Mouse (Mus musculus) midbrain, embryonic 14.5 days (tissue): ENCODE results near the gene Borcs6. TPM values are rescaled to one million over a fixed set of nuclear protein-coding genes. Genes with fewer than 3 reads are reported as not detected.

Experiments
- ATAC-seq: fragments of 200-750 bp; cut with Nextera tagmentation; 2 replicates; pipeline ENCODE4 v1.8.0; 2017; ENCODE audit warnings: moderate number of reproducible peaks, moderate library complexity; ENCODE audit not compliant: low FRiP score, low TSS enrichment
- DNase-seq: peaks from one replicate; pipeline ENCODE4 v3.0.0-alpha.2; 2015
- H3K27ac ChIP-seq: fragments of 300-500 bp; sonication (generic); replicated peaks from 2 replicates; pipeline ENCODE4 v1.5.1; 2014; ENCODE audit warnings: mild to moderate bottlenecking, low read depth, low read length, moderate library complexity
- H3K27me3 ChIP-seq: fragments of 300-500 bp; sonication (generic); 2 replicates; pipeline ENCODE4 v1.6.1; 2014; ENCODE audit warnings: low read length, control low read depth, mixed read lengths; ENCODE audit not compliant: control insufficient read depth, insufficient read depth
- H3K36me3 ChIP-seq: fragments of 300-500 bp; sonication (generic); 2 replicates; pipeline ENCODE4 v1.6.1; 2014; ENCODE audit warnings: low read length, control low read depth; ENCODE audit not compliant: control insufficient read depth, insufficient read depth
- H3K4me1 ChIP-seq: fragments of 300-500 bp; sonication (generic); 2 replicates; pipeline ENCODE4 v1.6.1; 2014; ENCODE audit warnings: mild to moderate bottlenecking, antibody characterized with exemption, low read length, control low read depth; ENCODE audit not compliant: control insufficient read depth, insufficient read depth
- H3K4me2 ChIP-seq: fragments of 300-500 bp; sonication (generic); 2 replicates; pipeline ENCODE4 v1.6.1; 2014; ENCODE audit warnings: mild to moderate bottlenecking, low read length, moderate library complexity
- H3K4me3 ChIP-seq: fragments of 300-500 bp; sonication (generic); replicated peaks from 2 replicates; pipeline ENCODE4 v1.5.1; 2014; ENCODE audit warnings: low read depth, low read length
- H3K9ac ChIP-seq: fragments of 300-500 bp; sonication (generic); replicated peaks from 2 replicates; pipeline ENCODE4 v1.6.1; 2014; ENCODE audit warnings: mild to moderate bottlenecking, low read length, moderate library complexity
- H3K9me3 ChIP-seq: fragments of 300-500 bp; sonication (generic); 2 replicates; pipeline ENCODE4 v1.6.1; 2016; ENCODE audit warnings: low read length, control low read depth, mixed read lengths; ENCODE audit not compliant: control insufficient read depth
- WGBS: fragments of 180-500 bp; shearing (Covaris S2); extraction: QIAGEN DNeasy Blood & Tissue Kit; methylation state at CpG from one replicate; pipeline ENCODE4 v1.1.7; 2014; 5-methylcytosine and 5-hydroxymethylcytosine counted together
- polyA plus RNA-seq: library from polyadenylated mRNA; unstranded; fragments of >200 nt; fragmentation: Nextera tagmentation; extraction: Ambion mirVana; gene quantifications from 2 replicates; pipeline ENCODE4 v1.2.1, GENCODE M21; 2014

Gene Borcs6
- polyA plus RNA-seq, 1 experiment from 2014 or later = 17.3 TPM

DNA sequence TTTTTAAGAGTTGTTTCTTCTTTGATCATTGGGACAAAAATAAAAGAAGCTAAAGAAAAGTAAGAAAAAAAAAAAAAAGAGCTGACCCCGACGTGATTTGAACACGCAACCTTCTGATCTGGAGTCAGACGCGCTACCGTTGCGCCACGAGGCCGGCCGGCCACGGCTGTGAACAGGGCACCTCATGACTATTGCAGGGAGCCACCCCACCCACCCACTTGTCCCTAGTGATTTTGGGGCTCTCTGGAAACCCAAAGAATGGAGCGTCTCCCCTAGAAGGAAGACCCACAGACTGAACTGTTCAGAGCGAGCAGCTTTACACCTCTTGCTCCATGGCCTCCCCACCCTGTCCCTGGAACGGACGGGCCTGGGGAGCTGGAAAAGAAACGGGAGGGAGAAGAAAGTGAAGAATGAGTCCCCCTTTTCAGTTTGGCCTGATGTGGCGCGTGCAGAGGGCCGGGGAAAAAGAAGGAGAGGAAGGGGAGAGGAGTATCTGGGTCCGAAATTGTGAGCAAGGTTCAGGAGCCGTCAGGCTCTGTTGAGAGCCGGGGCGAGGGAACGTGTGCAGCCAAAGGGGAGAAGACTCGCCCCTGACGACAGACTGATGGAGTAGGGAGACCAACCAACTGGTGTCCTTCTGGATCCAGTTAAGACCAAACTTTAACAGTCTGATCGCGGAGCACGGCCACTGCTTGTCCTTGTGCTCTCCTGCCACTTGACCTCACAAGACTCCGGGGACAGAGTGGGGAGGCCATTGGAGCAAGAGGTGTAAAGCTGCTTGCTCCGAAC, 4.1 kb downstream of the Borcs6 start:
- no peaks in the 10 kb centered on the region for H3K36me3 ChIP-seq
- peak overlapping the region; percentile 94 for H3K4me2 ChIP-seq
- H3K4me1 ChIP-seq = peaks cover 30% of the 10 kb centered on the region
- DNase-seq (peak; percentile 87), ATAC-seq (peak; percentile 35; the same call in 1 of the 2 replicates)
- no peaks in the 10 kb centered on the region for H3K27me3 ChIP-seq
- H3K9ac ChIP-seq = peak overlapping the region; percentile 71
- peak overlapping the region; percentile 65; the same call in 1 of the 2 replicates for H3K27ac ChIP-seq
- H3K9me3 ChIP-seq = no peaks in the 10 kb centered on the region
- H3K4me3 ChIP-seq = peak overlapping the region; percentile 67
- under 1% methylated on average over 31 of the region's 31 CpGs for WGBS

DNA sequence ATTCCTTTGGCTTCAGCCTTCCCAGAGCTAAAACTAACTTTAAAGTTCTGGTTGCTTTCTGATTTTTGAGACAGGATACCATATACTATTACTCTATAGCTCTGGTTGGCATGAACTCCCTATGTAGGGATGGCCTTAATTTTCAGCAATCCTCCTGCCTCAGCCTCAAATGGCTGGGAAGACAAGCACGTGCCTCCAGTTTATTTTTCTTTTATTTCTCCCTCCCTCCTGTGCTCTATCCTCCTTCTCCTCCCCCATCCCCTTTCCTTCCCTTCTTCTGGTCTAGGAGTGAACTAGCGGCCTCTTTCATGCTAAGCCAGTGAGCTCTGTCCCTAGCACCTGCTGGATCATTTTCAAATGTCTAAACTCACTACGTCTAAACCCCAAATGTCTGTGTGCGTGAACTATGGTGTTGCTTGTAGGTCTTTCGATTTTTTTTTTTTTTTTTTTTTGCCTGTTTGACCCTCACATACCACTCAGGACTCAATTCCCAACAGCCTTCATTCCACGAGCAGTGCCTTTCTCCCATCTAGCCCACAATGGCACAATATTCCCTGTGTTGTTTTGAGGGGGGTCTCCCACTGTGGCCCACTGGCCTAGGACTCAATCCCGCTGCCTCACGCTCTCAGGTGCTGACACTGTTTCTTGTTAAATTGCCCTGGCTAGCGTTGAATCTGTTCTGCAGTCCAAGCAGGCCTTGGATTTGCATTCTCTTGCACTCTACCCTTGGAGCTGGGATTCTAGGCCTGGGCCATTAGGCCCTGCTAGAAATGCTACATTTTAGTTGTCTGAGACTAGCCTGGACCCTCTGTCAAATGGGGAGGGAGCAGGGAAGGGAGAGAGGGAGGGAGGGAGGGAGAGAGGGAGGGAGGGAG, 5.0 kb downstream of the Borcs6 start:
- no peaks in the 10 kb centered on the region for H3K27me3 ChIP-seq
- no peak for ATAC-seq
- H3K27ac ChIP-seq = no peak overlapping the region
- H3K4me1 ChIP-seq = peaks cover 29% of the 10 kb centered on the region
- H3K9me3 ChIP-seq = no peaks in the 10 kb centered on the region
- peak overlapping the region; percentile 71; the same call in 1 of the 2 replicates for H3K9ac ChIP-seq
- no peaks in the 10 kb centered on the region for H3K36me3 ChIP-seq
- whole genome bisulfite sequencing = 42% methylated on average over 9 of the region's 9 CpGs
- peak overlapping the region; percentile 94 for H3K4me2 ChIP-seq
- DNase-seq = no peak
- peak overlapping the region; percentile 67 for H3K4me3 ChIP-seq

DNA sequence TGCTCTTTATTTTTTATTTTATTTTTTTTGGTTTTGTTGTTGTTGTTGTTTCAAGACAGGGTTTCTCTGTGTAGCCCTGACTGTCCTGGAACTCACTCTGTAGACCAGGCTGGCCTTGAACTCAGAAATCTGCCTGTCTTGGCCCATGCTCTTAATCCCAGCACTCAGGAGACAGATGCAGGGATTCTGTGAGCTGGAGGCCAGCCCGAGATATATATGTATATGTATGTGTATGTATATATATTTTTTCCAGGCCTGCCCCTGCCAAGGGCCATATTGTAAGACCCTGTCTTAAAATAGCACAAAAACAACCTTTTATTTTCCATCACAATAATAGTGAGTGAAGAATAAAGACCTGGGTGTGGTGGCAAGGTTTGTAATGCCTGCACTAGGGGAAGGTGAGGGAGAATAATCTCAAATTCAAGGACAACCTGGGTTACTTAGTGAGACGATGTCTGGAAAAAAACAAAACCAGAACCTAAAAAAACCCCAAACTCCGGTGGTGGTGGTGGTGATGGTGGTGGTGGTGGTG, 5.9 kb downstream of the Borcs6 start:
- Histone ChIP-seq H3K36me3 (no peaks in the 10 kb centered on the region), H3K27me3 (no peaks in the 10 kb centered on the region), H3K4me3 (peak overlapping the region; percentile 35; the same call in 1 of the 2 replicates), H3K4me2 (peak overlapping the region; percentile 76), H3K9me3 (no peaks in the 10 kb centered on the region), H3K4me1 (peaks cover 33% of the 10 kb centered on the region), H3K27ac (no peak overlapping the region), H3K9ac (no peak overlapping the region)
- ATAC-seq (no peak), DNase-seq (no peak)
- 62% methylated on average over 3 of the region's 3 CpGs for WGBS

DNA sequence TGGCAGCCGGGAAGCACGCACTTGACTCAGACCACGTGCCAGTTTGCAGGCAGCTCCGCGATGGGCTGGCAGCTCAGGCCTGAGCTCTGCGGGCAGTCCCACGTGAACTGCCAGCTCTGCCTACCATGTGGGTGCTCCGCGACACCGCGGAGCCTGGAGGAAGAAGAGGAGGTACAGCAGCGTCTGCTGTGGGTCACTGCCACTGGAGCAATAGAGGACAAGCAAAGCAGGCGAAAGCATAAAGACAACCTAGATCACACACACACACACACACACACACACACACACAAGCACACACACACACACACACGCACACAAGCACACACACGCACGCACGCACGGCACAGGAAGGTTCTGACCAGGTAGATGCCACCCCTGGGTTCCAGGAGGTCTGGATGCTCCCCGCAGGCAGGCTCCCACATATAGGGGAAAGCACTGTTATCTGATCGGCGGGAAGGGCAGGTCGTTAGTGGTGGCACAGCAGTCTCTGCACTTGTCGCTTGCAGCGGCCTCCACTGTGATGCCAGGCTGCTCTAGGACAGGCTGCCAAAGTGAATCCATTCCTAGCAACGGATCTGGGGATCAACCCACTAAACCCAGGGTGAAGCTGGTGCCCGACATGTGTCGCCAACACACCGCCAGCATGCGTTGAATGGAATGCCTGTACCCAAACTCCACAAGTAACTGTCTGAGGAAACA, 6.8 kb downstream of the Borcs6 start:
- peak; percentile 57 for DNase-seq

DNA sequence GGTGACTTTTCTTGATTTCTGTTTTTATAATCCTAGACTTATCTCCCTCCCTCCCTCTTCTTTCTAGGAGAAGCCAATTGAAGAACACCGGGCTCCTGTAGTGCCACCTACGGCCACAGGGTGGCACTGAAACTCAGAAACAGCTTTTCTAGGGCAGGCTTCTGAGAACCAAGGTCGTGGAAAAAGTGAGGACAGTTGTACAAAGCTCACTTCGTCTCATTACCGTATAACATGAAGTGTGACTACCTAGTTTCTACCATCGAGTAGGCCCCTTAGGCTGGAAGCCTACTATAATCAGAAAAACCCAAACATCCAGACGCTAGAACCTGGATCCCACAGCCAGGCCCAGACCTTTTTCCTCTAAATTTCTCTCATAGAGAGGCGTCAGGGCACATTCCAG, 7.4 kb downstream of the Borcs6 start:
- Histone ChIP-seq H3K27ac (no peak overlapping the region), H3K27me3 (no peaks in the 10 kb centered on the region), H3K4me3 (peak overlapping the region; percentile 35), H3K4me2 (peak overlapping the region; percentile 76), H3K9ac (no peak overlapping the region; the same call in 1 of the 2 replicates), H3K9me3 (no peaks in the 10 kb centered on the region), H3K36me3 (no peaks in the 10 kb centered on the region), H3K4me1 (peaks cover 29% of the 10 kb centered on the region)
- 10% methylated on average over 8 of the region's 8 CpGs for WGBS
- peak; percentile 95 for DNase-seq
- no peak for ATAC-seq

More for the DNA sequence above, 6.8 kb downstream of the Borcs6 start:
- WGBS = under 1% methylated on average over 29 of the region's 29 CpGs
- H3K27ac ChIP-seq = 0 out of 2 replicates have a peak overlapping the region, but pooled peaks have one; percentile 20
- H3K4me3 ChIP-seq = peak overlapping the region; percentile 35
- H3K36me3 ChIP-seq = no peaks in the 10 kb centered on the region
- H3K27me3 ChIP-seq = no peaks in the 10 kb centered on the region
- peak overlapping the region; percentile 76 for H3K4me2 ChIP-seq
- no peak for ATAC-seq
- H3K4me1 ChIP-seq = peaks cover 27% of the 10 kb centered on the region
- peak overlapping the region; percentile 47; the same call in 1 of the 2 replicates for H3K9ac ChIP-seq
- no peaks in the 10 kb centered on the region for H3K9me3 ChIP-seq

DNA sequence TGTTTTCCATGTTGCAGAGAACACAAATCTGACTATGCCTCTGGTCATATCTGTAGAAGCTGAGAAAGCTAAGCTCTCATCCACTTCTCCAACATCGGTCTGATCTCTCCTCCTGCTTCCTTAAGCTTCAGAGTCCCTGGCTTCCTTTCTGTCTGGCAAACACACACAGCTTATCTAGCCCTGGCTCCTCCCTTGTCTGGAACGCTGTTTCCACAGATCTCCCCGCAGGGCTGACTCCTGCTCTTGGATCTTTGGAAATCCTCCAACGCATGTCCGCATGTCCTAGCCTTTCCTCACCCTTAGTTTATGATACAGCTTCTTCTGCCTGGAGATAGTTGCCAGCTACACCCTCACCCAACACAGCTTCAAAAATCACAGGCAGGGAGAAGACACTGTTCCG, 8.1 kb downstream of the Borcs6 start:
- DNase-seq = no peak
- Histone ChIP-seq H3K36me3 (no peaks in the 10 kb centered on the region), H3K27ac (no peak overlapping the region), H3K4me2 (no peak overlapping the region), H3K9ac (no peak overlapping the region), H3K4me1 (peaks cover 35% of the 10 kb centered on the region), H3K9me3 (no peaks in the 10 kb centered on the region), H3K4me3 (no peak overlapping the region), H3K27me3 (no peaks in the 10 kb centered on the region)
- ATAC-seq = no peak
- WGBS = 61% methylated on average over 6 of the region's 6 CpGs

DNA sequence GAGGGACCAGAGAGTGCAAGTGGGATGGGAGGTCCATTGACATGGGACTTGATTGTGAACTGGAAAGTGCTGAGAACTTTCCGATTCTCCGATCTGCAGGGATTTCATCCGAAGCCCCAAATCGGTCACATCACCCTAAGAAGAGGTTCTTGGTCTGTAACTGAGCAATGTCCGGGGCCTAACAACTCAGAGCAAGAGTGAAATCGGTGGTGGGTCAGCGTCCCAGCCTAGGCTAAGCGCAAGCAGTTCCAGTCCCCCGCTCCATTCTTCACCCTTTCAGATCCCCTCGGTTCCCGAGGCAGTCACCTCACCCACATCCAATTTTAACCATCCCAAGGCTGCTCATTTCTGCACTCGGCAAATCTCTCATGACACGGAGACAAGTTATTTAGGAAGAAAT, 10.6 kb downstream of the Borcs6 start:
- H3K9me3 ChIP-seq = no peaks in the 10 kb centered on the region
- no peak for DNase-seq
- WGBS = under 1% methylated on average over 13 of the region's 13 CpGs

More for the DNA sequence above, 10.6 kb downstream of the Borcs6 start:
- Histone ChIP-seq H3K27me3 (no peaks in the 10 kb centered on the region), H3K27ac (peak overlapping the region; percentile 89), H3K36me3 (no peaks in the 10 kb centered on the region), H3K4me2 (peak overlapping the region; percentile 72), H3K9ac (peak overlapping the region; percentile 77), H3K4me1 (peaks cover 29% of the 10 kb centered on the region), H3K4me3 (peak overlapping the region; percentile 59)
- no peak for ATAC-seq
